Mouse (Mus musculus) forebrain, embryonic 14.5 days (tissue): Measurements from ENCODE around the gene Zfp580. TPM values are rescaled to one million over a fixed set of nuclear protein-coding genes. Genes with fewer than 3 reads are reported as not detected.

Experiments
- ATAC-seq: fragments of 200-750 bp; cut with Nextera tagmentation; 2 replicates; pipeline ENCODE4 v1.8.0; 2017; ENCODE audit warnings: mild to moderate bottlenecking, moderate library complexity
- DNase-seq: peaks from one replicate; pipeline ENCODE4 v3.0.0-alpha.2; 2015; ENCODE audit warnings: low spot score
- H3K27ac ChIP-seq: fragments of 300-500 bp; sonication (generic); 2 replicates; pipeline ENCODE4 v1.5.1; 2014; ENCODE audit warnings: low read depth, mild to moderate bottlenecking, control low read depth, low read length, moderate library complexity
- H3K27me3 ChIP-seq: fragments of 300-500 bp; sonication (generic); replicated peaks from 2 replicates; pipeline ENCODE4 v1.6.1; 2014; ENCODE audit warnings: low read length, control low read depth, mixed read lengths; ENCODE audit not compliant: control insufficient read depth, insufficient read depth
- H3K36me3 ChIP-seq: fragments of 300-500 bp; sonication (generic); 2 replicates; pipeline ENCODE4 v1.6.1; 2014; ENCODE audit warnings: low read length, control low read depth; ENCODE audit not compliant: control insufficient read depth, insufficient read depth
- H3K4me1 ChIP-seq: fragments of 300-500 bp; sonication (generic); 2 replicates; pipeline ENCODE4 v1.6.1; 2014; ENCODE audit warnings: antibody characterized with exemption, low read length, control low read depth; ENCODE audit not compliant: control insufficient read depth, insufficient read depth
- H3K4me2 ChIP-seq: fragments of 300-500 bp; sonication (generic); 2 replicates; pipeline ENCODE4 v1.6.1; 2014; ENCODE audit warnings: mild to moderate bottlenecking, control low read depth, low read length
- H3K4me3 ChIP-seq: fragments of 300-500 bp; sonication (generic); 2 replicates; pipeline ENCODE4 v1.5.1; 2014; ENCODE audit warnings: low read depth, low read length, control low read depth
- H3K9ac ChIP-seq: fragments of 300-500 bp; sonication (generic); 2 replicates; pipeline ENCODE4 v1.6.1; 2014; ENCODE audit warnings: mild to moderate bottlenecking, low read length, control low read depth, moderate library complexity
- H3K9me3 ChIP-seq: fragments of 300-500 bp; sonication (generic); replicated peaks from 2 replicates; pipeline ENCODE4 v1.6.1; 2016; ENCODE audit warnings: low read length, control low read depth, mixed read lengths; ENCODE audit not compliant: control insufficient read depth
- WGBS: fragments of 180-500 bp; shearing (Covaris S2); extraction: QIAGEN DNeasy Blood & Tissue Kit; methylation state at CpG from one replicate; pipeline ENCODE4 v1.1.7; 2014; 5-methylcytosine and 5-hydroxymethylcytosine counted together
- polyA plus RNA-seq: library from polyadenylated mRNA; unstranded; fragments of >200 nt; fragmentation: Nextera tagmentation; extraction: Ambion mirVana; gene quantifications from 2 replicates; pipeline ENCODE4 v1.2.1, GENCODE M21; 2014

The Zfp580 gene
- polyA plus RNA-seq, 1 experiment from 2014 or later, result 54.5 TPM

- no peak overlapping the region for H3K4me3 ChIP-seq
- H3K9ac ChIP-seq, result no peak overlapping the region
- DNase-seq, result no peak
- peaks cover 21% of the 10 kb centered on the region for H3K4me1 ChIP-seq
- no peaks in the 10 kb centered on the region for H3K36me3 ChIP-seq
- WGBS, result 92% methylated on average over 1 of the region's 1 CpGs
- peaks cover 43% of the 10 kb centered on the region for H3K27me3 ChIP-seq
- H3K4me2 ChIP-seq, result no peak overlapping the region
- no peak overlapping the region for H3K27ac ChIP-seq
- no peak for ATAC-seq
- no peaks in the 10 kb centered on the region for H3K9me3 ChIP-seq
Measured at GRCm38 (mm10) chr7:5058631-5059030, 7.3 kb downstream of the Zfp580 start.

GRCm38 (mm10) chr7:5059421-5059820 is 8.1 kb downstream of the Zfp580 start:
- H3K27ac ChIP-seq, result no peak overlapping the region
- DNase-seq, result no peak
- ATAC-seq, result no peak
- no peak overlapping the region for H3K4me3 ChIP-seq
- peak overlapping the region; percentile 73; the same call in 1 of the 2 replicates for H3K4me2 ChIP-seq
- WGBS, result 92% methylated on average over 12 of the region's 12 CpGs
- H3K36me3 ChIP-seq, result no peaks in the 10 kb centered on the region
- peaks cover 36% of the 10 kb centered on the region for H3K27me3 ChIP-seq
- H3K9ac ChIP-seq, result peak overlapping the region; percentile 93
- no peaks in the 10 kb centered on the region for H3K9me3 ChIP-seq
- peaks cover 23% of the 10 kb centered on the region for H3K4me1 ChIP-seq

- Histone ChIP-seq H3K9ac (peak overlapping the region; percentile 93), H3K9me3 (no peaks in the 10 kb centered on the region), H3K4me3 (peak overlapping the region; percentile 77), H3K27me3 (peaks cover 27% of the 10 kb centered on the region), H3K27ac (peak overlapping the region; percentile 98), H3K4me1 (peaks cover 24% of the 10 kb centered on the region), H3K4me2 (peak overlapping the region; percentile 73), H3K36me3 (no peaks in the 10 kb centered on the region)
- no peak for ATAC-seq
- DNase-seq, result peak; percentile 87
- WGBS, result 2% methylated on average over 27 of the region's 27 CpGs
Measured at GRCm38 (mm10) chr7:5060239-5060731, 8.9 kb downstream of the Zfp580 start.

GRCm38 (mm10) chr7:5060944-5061773 is 9.8 kb downstream of the Zfp580 start:
- H3K4me1 ChIP-seq, result peaks cover 24% of the 10 kb centered on the region

GRCm38 (mm10) chr7:5061774-5062359 is 10.5 kb downstream of the Zfp580 start, which contains the start of gene U2af2:
U2af2 (plus strand) TSS chr7:5062143.
- DNase-seq (peak; percentile 95), ATAC-seq (peak; percentile 81)
- peak within 1 kb of the TSS; percentile 73 for H3K4me2 ChIP-seq
- no peaks in the 10 kb centered on the region for H3K9me3 ChIP-seq
- H3K4me1 ChIP-seq, result peaks cover 23% of the 10 kb centered on the region
- H3K4me3 ChIP-seq, result peak within 1 kb of the TSS; percentile 77
- H3K36me3 ChIP-seq, result peaks cover 13% of the 10 kb centered on the region
- peaks cover 13% of the 10 kb centered on the region; the same call in 1 of the 2 replicates for H3K27me3 ChIP-seq
- peak within 1 kb of the TSS; percentile 93 for H3K9ac ChIP-seq
- H3K27ac ChIP-seq, result peak within 1 kb of the TSS; percentile 98
- WGBS, result under 1% methylated on average over 58 of the region's 65 CpGs

More at GRCm38 (mm10) chr7:5060944-5061773, 9.8 kb downstream of the Zfp580 start:
- peak; percentile 91 for ATAC-seq
- peak; percentile 100 for DNase-seq
- H3K36me3 ChIP-seq, result peaks cover 6% of the 10 kb centered on the region; the same call in 1 of the 2 replicates
- H3K4me2 ChIP-seq, result peak overlapping the region; percentile 73
- WGBS, result under 1% methylated on average over 60 of the region's 60 CpGs
- H3K27ac ChIP-seq, result peak overlapping the region; percentile 98
- H3K4me3 ChIP-seq, result peak overlapping the region; percentile 77
- peak overlapping the region; percentile 93 for H3K9ac ChIP-seq
- H3K27me3 ChIP-seq, result peaks cover 19% of the 10 kb centered on the region
- H3K9me3 ChIP-seq, result no peaks in the 10 kb centered on the region

GRCm38 (mm10) chr7:5062360-5063001 is 11.1 kb downstream of the Zfp580 start:
- Histone ChIP-seq H3K27me3 (peaks cover 7% of the 10 kb centered on the region; the same call in 1 of the 2 replicates), H3K9me3 (no peaks in the 10 kb centered on the region), H3K4me1 (peaks cover 19% of the 10 kb centered on the region), H3K36me3 (peaks cover 19% of the 10 kb centered on the region), H3K27ac (peak overlapping the region; percentile 98), H3K9ac (peak overlapping the region; percentile 93), H3K4me3 (peak overlapping the region; percentile 77), H3K4me2 (peak overlapping the region; percentile 73)
- WGBS, result under 1% methylated on average over 45 of the region's 51 CpGs
- ATAC-seq (peak; percentile 45), DNase-seq (peak; percentile 94)

- no peak for DNase-seq
- no peak for ATAC-seq
- Histone ChIP-seq H3K4me3 (no peak overlapping the region), H3K4me1 (peaks cover 15% of the 10 kb centered on the region), H3K27me3 (no peaks in the 10 kb centered on the region), H3K9ac (no peak overlapping the region), H3K27ac (no peak overlapping the region), H3K36me3 (peaks cover 43% of the 10 kb centered on the region), H3K9me3 (no peaks in the 10 kb centered on the region), H3K4me2 (no peak overlapping the region)
- 95% methylated on average over 6 of the region's 6 CpGs for WGBS
Measured at GRCm38 (mm10) chr7:5064886-5065285, 13.5 kb downstream of the Zfp580 start.

GRCm38 (mm10) chr7:5073586-5073985 is 22.2 kb downstream of the Zfp580 start:
- 91% methylated on average over 1 of the region's 1 CpGs for WGBS
- H3K9ac ChIP-seq, result no peak overlapping the region
- DNase-seq (no peak), ATAC-seq (no peak)
- peaks cover 98% of the 10 kb centered on the region for H3K36me3 ChIP-seq
- no peak overlapping the region for H3K4me3 ChIP-seq
- no peak overlapping the region for H3K27ac ChIP-seq
- no peaks in the 10 kb centered on the region for H3K27me3 ChIP-seq
- no peaks in the 10 kb centered on the region for H3K9me3 ChIP-seq
- no peak overlapping the region for H3K4me2 ChIP-seq
- H3K4me1 ChIP-seq, result no peaks in the 10 kb centered on the region
